Mouse (Mus musculus): ENCODE measurements around the gene Tmprss7.

The Tmprss7 gene

DNA sequence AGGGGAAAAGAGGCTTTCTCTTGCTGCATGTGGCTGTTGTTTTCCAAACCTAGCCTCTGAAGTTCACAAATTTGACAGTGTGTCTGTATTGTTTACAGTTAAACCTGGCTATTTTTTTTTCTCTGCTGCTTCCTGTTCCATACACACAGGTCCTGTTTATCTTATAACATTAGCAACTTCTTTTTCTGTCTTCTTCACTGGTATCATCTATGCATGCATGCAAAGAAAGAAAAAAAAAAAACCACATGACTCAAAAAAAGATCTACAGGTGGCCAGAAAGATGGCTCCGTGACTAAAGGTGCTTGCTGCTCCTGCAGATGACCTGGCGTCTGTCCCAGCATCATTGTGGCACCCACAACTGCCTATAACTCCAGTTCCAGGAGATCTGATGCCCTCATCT lies 68.1 kb downstream of the Tmprss7 start:
- DNase-seq (ENCODE audit: low read depth), result no peak

DNA sequence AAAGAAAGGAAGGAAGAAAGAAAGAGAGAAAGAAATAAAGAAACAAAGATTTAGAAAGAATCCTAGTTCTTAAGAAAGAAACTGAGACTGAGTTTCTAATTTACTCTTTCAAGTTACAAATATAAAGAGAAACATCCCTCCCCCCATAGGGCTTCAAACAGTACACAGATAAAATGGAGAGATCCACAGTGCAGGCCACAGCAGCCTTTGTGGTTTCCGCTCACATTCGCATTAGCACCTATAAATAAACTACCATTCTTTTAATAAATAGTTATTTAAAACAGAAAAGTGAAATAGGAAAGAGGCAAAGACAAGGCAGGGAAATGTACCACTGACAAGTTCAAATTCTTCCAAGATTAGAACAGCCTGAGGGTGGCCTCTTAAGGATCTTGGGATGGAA lies 68.7 kb downstream of the Tmprss7 start:
- DNase-seq (ENCODE audit: low read depth), result peak; percentile 64

GRCm38 (mm10) chr16:45623230-45623629 lies 70.2 kb downstream of the Tmprss7 start:
- DNase-seq (ENCODE audit: low read depth), result peak; percentile 18

DNA sequence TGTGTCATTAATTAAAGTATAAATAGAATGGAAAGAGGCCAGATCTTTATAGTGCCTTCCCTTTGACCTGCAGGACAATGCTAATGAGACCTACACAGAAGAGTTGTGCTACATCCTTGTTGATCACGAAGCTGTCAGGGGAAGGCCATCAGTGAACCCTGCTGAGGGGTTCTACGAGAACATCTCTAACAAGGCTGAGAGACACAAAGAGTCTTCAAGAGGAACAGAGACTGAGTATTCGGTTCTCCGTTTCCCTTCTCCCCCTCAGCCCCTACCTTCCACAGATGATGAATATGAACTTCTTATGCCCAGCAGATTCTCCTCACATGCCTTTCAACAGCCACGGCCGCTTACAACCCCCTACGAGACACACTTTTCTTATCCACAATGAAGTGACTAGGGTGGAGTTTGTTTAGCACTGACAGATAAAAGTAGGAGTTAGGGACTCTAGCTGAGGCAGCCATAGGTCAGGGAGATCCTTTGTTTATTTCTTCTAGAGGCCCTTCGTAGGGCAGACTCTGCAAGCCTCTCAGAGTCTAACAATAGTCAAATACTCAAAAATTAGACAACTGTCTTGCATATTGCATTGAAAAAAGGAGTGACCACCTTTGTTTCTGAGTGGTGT lies 73.6 kb downstream of the Tmprss7 start:
- DNase-seq (ENCODE audit: low read depth), result no peak

GRCm38 (mm10) chr16:45615944-45616343 lies 77.5 kb downstream of the Tmprss7 start:
- DNase-seq (ENCODE audit: low read depth), result peak; percentile 46

DNA sequence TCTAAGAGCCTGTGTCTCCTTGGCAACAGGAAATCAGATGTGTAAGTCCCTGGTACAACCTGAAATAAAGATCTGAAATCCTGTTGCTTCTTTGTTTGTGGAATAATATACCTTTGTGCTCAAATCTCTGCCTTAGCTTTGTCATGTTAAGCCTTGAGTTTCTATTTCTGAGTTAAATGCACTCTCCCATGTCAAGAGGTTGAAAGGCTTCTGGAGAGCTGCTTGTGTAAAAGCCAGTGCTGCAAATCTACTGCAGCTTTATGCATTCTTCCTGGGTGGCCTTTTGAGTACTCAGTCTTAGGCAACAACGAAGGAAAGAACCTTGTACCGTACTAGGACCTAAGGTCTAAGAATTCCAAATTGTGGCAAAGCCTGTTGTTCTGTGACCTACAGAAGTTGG lies 80.2 kb downstream of the Tmprss7 start:
- no peak for DNase-seq (ENCODE audit: low read depth)

DNA sequence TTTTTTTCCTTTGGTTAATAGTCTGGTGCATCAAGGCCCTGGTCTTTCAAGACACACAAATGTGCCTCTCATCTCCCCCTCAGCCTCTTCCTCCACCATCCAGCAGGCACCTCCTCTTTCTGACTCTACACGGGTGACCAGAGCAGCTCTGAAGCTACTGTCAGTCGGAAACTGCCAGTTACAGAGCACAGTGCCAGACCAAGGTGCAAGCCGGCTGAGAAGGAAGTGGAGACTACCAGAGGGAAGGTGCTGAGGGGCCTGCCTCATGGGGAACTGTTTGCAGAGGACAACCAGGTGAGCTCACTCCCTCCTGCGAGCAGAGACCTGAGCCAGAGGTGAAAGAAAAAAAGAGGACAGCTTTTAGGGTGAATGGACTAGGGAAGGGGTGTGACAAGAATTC lies 83.2 kb downstream of the Tmprss7 start, which contains the start of gene Gcsam:
Gcsam (plus strand) TSS at position 114 of the 400 bp plus-strand sequence.
- no peak for DNase-seq (ENCODE audit: low read depth)

- DNase-seq (ENCODE audit: low read depth), result peak; percentile 78
These were observed 84.2 kb downstream of the Tmprss7 start for GRCm38 (mm10) chr16:45609300-45609699.

GRCm38 (mm10) chr16:45608481-45608954 lies 84.9 kb downstream of the Tmprss7 start:
- DNase-seq (ENCODE audit: low read depth), result peak; percentile 81
